Mouse (Mus musculus): ENCODE results near the gene Eng.

Gene Eng

GRCm38 (mm10) chr2:32711301-32712056 lies 65.1 kb downstream of the Eng start:
- peak; percentile 35 for DNase-seq (ENCODE audit: low spot score)

GRCm38 (mm10) chr2:32712108-32712551 lies 65.7 kb downstream of the Eng start:
- DNase-seq (ENCODE audit: low spot score): peak; percentile 85

- peak; percentile 97 for DNase-seq (ENCODE audit: low spot score)
These were observed 66.2 kb downstream of the Eng start for GRCm38 (mm10) chr2:32712586-32712933.

- DNase-seq (ENCODE audit: low spot score): peak; percentile 92
These were observed 66.8 kb downstream of the Eng start, which contains the start of gene Cdk9 for GRCm38 (mm10) chr2:32712934-32713817. Cdk9 (minus strand) TSS chr2:32713076.

- DNase-seq (ENCODE audit: low spot score): no peak
These were observed 68.0 kb downstream of the Eng start for GRCm38 (mm10) chr2:32714117-32714986.

- DNase-seq (ENCODE audit: low spot score): peak; percentile 80
These were observed 68.6 kb downstream of the Eng start for GRCm38 (mm10) chr2:32714987-32715425.

GRCm38 (mm10) chr2:32718761-32719160 lies 72.4 kb downstream of the Eng start:
- no peak for DNase-seq (ENCODE audit: low spot score)

- DNase-seq (ENCODE audit: low spot score): no peak
These were observed 73.7 kb downstream of the Eng start for GRCm38 (mm10) chr2:32720053-32720452.

GRCm38 (mm10) chr2:32720681-32721229 lies 74.4 kb downstream of the Eng start, which contains the start of gene Sh2d3c:
Sh2d3c (plus strand) TSS chr2:32721055.
- no peak for DNase-seq (ENCODE audit: low spot score)

GRCm38 (mm10) chr2:32722046-32722445 lies 75.7 kb downstream of the Eng start:
- no peak for DNase-seq (ENCODE audit: low spot score)

GRCm38 (mm10) chr2:32722581-32722980 lies 76.2 kb downstream of the Eng start:
- no peak for DNase-seq (ENCODE audit: low spot score)

GRCm38 (mm10) chr2:32724149-32724548 lies 77.8 kb downstream of the Eng start:
- no peak for DNase-seq (ENCODE audit: low spot score)

- no peak for DNase-seq (ENCODE audit: low spot score)
These were observed 78.7 kb downstream of the Eng start for GRCm38 (mm10) chr2:32724832-32725790.

- DNase-seq (ENCODE audit: low spot score): peak; percentile 93
These were observed 81.0 kb downstream of the Eng start for GRCm38 (mm10) chr2:32727435-32727834.

GRCm38 (mm10) chr2:32728463-32728862 lies 82.1 kb downstream of the Eng start:
- DNase-seq (ENCODE audit: low spot score): no peak

- DNase-seq (ENCODE audit: low spot score): no peak
These were observed 83.2 kb downstream of the Eng start for GRCm38 (mm10) chr2:32729547-32729946.

- no peak for DNase-seq (ENCODE audit: low spot score)
These were observed 84.5 kb downstream of the Eng start for GRCm38 (mm10) chr2:32730854-32731253.

GRCm38 (mm10) chr2:32731911-32732310 lies 85.5 kb downstream of the Eng start:
- DNase-seq (ENCODE audit: low spot score): no peak
